Mouse (Mus musculus): Measurements from ENCODE around the gene Pin1rt1. TPM values are rescaled to one million over a fixed set of nuclear protein-coding genes. Genes with fewer than 3 reads are reported as not detected.

The Pin1rt1 gene
- total and polyA plus RNA-seq, 2 experiments from 2014 or later = not detected

GRCm38 (mm10) chr2:104732033-104732444, 15.9 kb upstream of the Pin1rt1 start:
- DNase-seq (ENCODE audit: low spot score) (no peak), ATAC-seq (ENCODE audit: insufficient read depth, low read depth) (no peak)
- WGBS = 56% methylated on average over 9 of the region's 9 CpGs
- Histone ChIP-seq H3K27ac (ENCODE audit: low read depth) (no peak overlapping the region), H3K9ac (replicated peaks; ENCODE audit: low read depth, low read length) (no peak overlapping the region), H3K36me3 (replicated peaks; ENCODE audit: control insufficient read depth, insufficient read depth, low read length) (no peaks in the 10 kb centered on the region), H3K4me1 (ENCODE audit: control insufficient read depth, insufficient read depth) (no peaks in the 10 kb centered on the region), H3K4me3 (ENCODE audit: low read depth, low read length) (no peak overlapping the region), H3K27me3 (ENCODE audit: control insufficient read depth, insufficient read depth, low read length) (no peaks in the 10 kb centered on the region), H3K9me3 (replicated peaks; ENCODE audit: control insufficient read depth, low read length) (no peaks in the 10 kb centered on the region), H3K4me2 (ENCODE audit: low read depth, low read length) (no peak overlapping the region)
- TF ChIP-seq CTCF (IDR thresholded peaks at IDR 0.05; ENCODE audit: low read depth) (no peak), EP300 (IDR thresholded peaks at IDR 0.05; ENCODE audit: low read depth) (no peak)

GRCm38 (mm10) chr2:104727369-104727768, 11.2 kb upstream of the Pin1rt1 start:
- Histone ChIP-seq H3K27me3 (ENCODE audit: control insufficient read depth, insufficient read depth, low read length) (no peaks in the 10 kb centered on the region), H3K27ac (ENCODE audit: low read depth) (no peak overlapping the region), H3K4me1 (ENCODE audit: control insufficient read depth, insufficient read depth) (no peaks in the 10 kb centered on the region), H3K4me2 (ENCODE audit: low read depth, low read length) (no peak overlapping the region), H3K4me3 (ENCODE audit: low read depth, low read length) (no peak overlapping the region), H3K36me3 (replicated peaks; ENCODE audit: control insufficient read depth, insufficient read depth, low read length) (no peaks in the 10 kb centered on the region), H3K9me3 (replicated peaks; ENCODE audit: control insufficient read depth, low read length) (no peaks in the 10 kb centered on the region), H3K9ac (replicated peaks; ENCODE audit: low read depth, low read length) (no peak overlapping the region)
- TF ChIP-seq CTCF (IDR thresholded peaks at IDR 0.05; ENCODE audit: low read depth) = no peak
- TF ChIP-seq EP300 (IDR thresholded peaks at IDR 0.05; ENCODE audit: low read depth) = no peak
- WGBS = 67% methylated on average over 1 of the region's 1 CpGs
- ATAC-seq (ENCODE audit: insufficient read depth, low read depth) (no peak), DNase-seq (ENCODE audit: low spot score) (no peak)

GRCm38 (mm10) chr2:104722021-104722420, 5.8 kb upstream of the Pin1rt1 start:
- 88% methylated on average over 3 of the region's 3 CpGs for WGBS
- no peak for ATAC-seq (ENCODE audit: insufficient read depth, low read depth)

GRCm38 (mm10) chr2:104717827-104718226, 1.6 kb upstream of the Pin1rt1 start:
- Histone ChIP-seq H3K9me3 (replicated peaks; ENCODE audit: control insufficient read depth, low read length) (no peaks in the 10 kb centered on the region), H3K27me3 (ENCODE audit: control insufficient read depth, insufficient read depth, low read length) (no peaks in the 10 kb centered on the region), H3K36me3 (replicated peaks; ENCODE audit: control insufficient read depth, insufficient read depth, low read length) (no peaks in the 10 kb centered on the region), H3K4me3 (ENCODE audit: low read depth, low read length) (no peak overlapping the region), H3K9ac (replicated peaks; ENCODE audit: low read depth, low read length) (no peak overlapping the region), H3K27ac (ENCODE audit: low read depth) (no peak overlapping the region), H3K4me2 (ENCODE audit: low read depth, low read length) (no peak overlapping the region), H3K4me1 (ENCODE audit: control insufficient read depth, insufficient read depth) (0 out of 2 replicates have a peak, but pooled peaks cover under 1% of the 10 kb centered on the region)
- ATAC-seq (ENCODE audit: insufficient read depth, low read depth) = no peak
- no peak for DNase-seq (ENCODE audit: low spot score)
- TF ChIP-seq CTCF (IDR thresholded peaks at IDR 0.05; ENCODE audit: low read depth) (no peak), EP300 (IDR thresholded peaks at IDR 0.05; ENCODE audit: low read depth) (no peak)
- WGBS = 76% methylated on average over 4 of the region's 4 CpGs

More at GRCm38 (mm10) chr2:104722021-104722420, 5.8 kb upstream of the Pin1rt1 start:
- H3K27ac ChIP-seq (ENCODE audit: low read depth) = no peak overlapping the region
- no peaks in the 10 kb centered on the region for H3K9me3 ChIP-seq (replicated peaks; ENCODE audit: control insufficient read depth, low read length)
- no peak overlapping the region for H3K4me2 ChIP-seq (ENCODE audit: low read depth, low read length)
- H3K9ac ChIP-seq (replicated peaks; ENCODE audit: low read depth, low read length) = no peak overlapping the region
- H3K4me1 ChIP-seq (ENCODE audit: control insufficient read depth, insufficient read depth) = no peaks in the 10 kb centered on the region
- no peaks in the 10 kb centered on the region for H3K36me3 ChIP-seq (replicated peaks; ENCODE audit: control insufficient read depth, insufficient read depth, low read length)
- DNase-seq (ENCODE audit: low spot score) = no peak
- no peak overlapping the region for H3K4me3 ChIP-seq (ENCODE audit: low read depth, low read length)
- TF ChIP-seq EP300 (IDR thresholded peaks at IDR 0.05; ENCODE audit: low read depth) = no peak
- no peaks in the 10 kb centered on the region for H3K27me3 ChIP-seq (ENCODE audit: control insufficient read depth, insufficient read depth, low read length)

- Histone ChIP-seq H3K36me3 (replicated peaks; ENCODE audit: control insufficient read depth, insufficient read depth, low read length) (no peaks in the 10 kb centered on the region), H3K27me3 (ENCODE audit: control insufficient read depth, insufficient read depth, low read length) (no peaks in the 10 kb centered on the region), H3K9ac (replicated peaks; ENCODE audit: low read depth, low read length) (no peak overlapping the region), H3K4me1 (ENCODE audit: control insufficient read depth, insufficient read depth) (0 out of 2 replicates have a peak, but pooled peaks cover 4% of the 10 kb centered on the region), H3K4me2 (ENCODE audit: low read depth, low read length) (no peak overlapping the region), H3K27ac (ENCODE audit: low read depth) (no peak overlapping the region), H3K9me3 (replicated peaks; ENCODE audit: control insufficient read depth, low read length) (no peaks in the 10 kb centered on the region), H3K4me3 (ENCODE audit: low read depth, low read length) (no peak overlapping the region)
- no peak for TF ChIP-seq CTCF (IDR thresholded peaks at IDR 0.05; ENCODE audit: low read depth)
- no peak for TF ChIP-seq EP300 (IDR thresholded peaks at IDR 0.05; ENCODE audit: low read depth)
- 63% methylated on average over 2 of the region's 2 CpGs for WGBS
- ATAC-seq (ENCODE audit: insufficient read depth, low read depth) (no peak), DNase-seq (ENCODE audit: low spot score) (no peak)
Measured at GRCm38 (mm10) chr2:104717231-104717735, 1.1 kb upstream of the Pin1rt1 start.

GRCm38 (mm10) chr2:104714254-104714691, 1.9 kb downstream of the Pin1rt1 start:
- Histone ChIP-seq H3K4me1 (ENCODE audit: control insufficient read depth, insufficient read depth) (peaks cover 12% of the 10 kb centered on the region; the same call in 1 of the 2 replicates), H3K36me3 (replicated peaks; ENCODE audit: control insufficient read depth, insufficient read depth, low read length) (no peaks in the 10 kb centered on the region), H3K27ac (ENCODE audit: low read depth) (no peak overlapping the region), H3K27me3 (ENCODE audit: control insufficient read depth, insufficient read depth, low read length) (no peaks in the 10 kb centered on the region), H3K9me3 (replicated peaks; ENCODE audit: control insufficient read depth, low read length) (no peaks in the 10 kb centered on the region), H3K9ac (replicated peaks; ENCODE audit: low read depth, low read length) (no peak overlapping the region), H3K4me2 (ENCODE audit: low read depth, low read length) (no peak overlapping the region), H3K4me3 (ENCODE audit: low read depth, low read length) (no peak overlapping the region)
- no peak for TF ChIP-seq EP300 (IDR thresholded peaks at IDR 0.05; ENCODE audit: low read depth)
- no peak for TF ChIP-seq CTCF (IDR thresholded peaks at IDR 0.05; ENCODE audit: low read depth)
- DNase-seq (ENCODE audit: low spot score) = no peak
- 40% methylated on average over 15 of the region's 15 CpGs for WGBS
- no peak for ATAC-seq (ENCODE audit: insufficient read depth, low read depth)

Measured in heart, postnatal 0 days (tissue).